Comparison of ENCODE assay signal across 16 mouse cellular contexts in genomic region chr3:99292531-99292931, GRCm38 (mm10). TPM values are rescaled to one million over a fixed set of nuclear protein-coding genes. Genes with fewer than 3 reads are reported as not detected.
DNase-seq lines count a peak whose midpoint lies in the region; ATAC-seq lines count a peak whose summit lies in the region.
"Had no signal": no experiment of that assay in that cellular context is flagged by ENCODE, and none has a peak within 500 bp of the region (broad histone marks: within the 10 kb centered on the region; RNA-seq: fewer than 3 reads in every experiment).

No protein-coding gene starts in this region.

- no peak for DNase-seq in kidney, adult 11 months
- peak; percentile 49 to 67 for DNase-seq in frontal cortex, adult 2 months (ENCODE audit: extremely low spot score in 1 of 2, low spot score in 1 of 2)
- peak; percentile 4 to 12 for DNase-seq in layer of hippocampus, postnatal 10 days (ENCODE audit: low spot score in 2 of 2)
- peak; percentile 25 to 46 for DNase-seq in right cerebral cortex, postnatal 10 days (ENCODE audit: low spot score in 2 of 2)
- DNase-seq in embryo, embryonic 9.5 days (ENCODE audit: extremely low spot score) = no peak
- DNase-seq in adrenal gland, postnatal 4 days (ENCODE audit: low spot score in 2 of 2) = no peak
- no peak for DNase-seq in cerebellum, adult 11 months
- DNase-seq: heart, adult 18-20 months; heart, postnatal 4 days; liver, postnatal 0 days had no signal

- H3K36me3 ChIP-seq in kidney, embryonic 14.5 days (ENCODE audit: control insufficient read depth, insufficient read depth, low read length) = no peaks in the 10 kb centered on the region

- no peak overlapping the region for H3K27ac ChIP-seq in kidney, embryonic 14.5 days (ENCODE audit: low read depth, low read length)
- H3K27ac ChIP-seq: limb, embryonic 12.5 days had no signal

- H3K4me2 ChIP-seq in kidney, embryonic 14.5 days (replicated peaks; ENCODE audit: low read depth, low read length) = no peak overlapping the region
- H3K4me2 ChIP-seq: limb, embryonic 12.5 days had no signal

- no peaks in the 10 kb centered on the region for H3K9me3 ChIP-seq in kidney, embryonic 14.5 days (ENCODE audit: control insufficient read depth, low read length)
- H3K9me3 ChIP-seq: limb, embryonic 12.5 days had no signal

- H3K4me3 ChIP-seq in kidney, embryonic 14.5 days (ENCODE audit: low read length) = no peak overlapping the region
- H3K4me3 ChIP-seq: limb, embryonic 12.5 days had no signal

- H3K27me3 ChIP-seq in kidney, embryonic 14.5 days (ENCODE audit: control insufficient read depth, insufficient read depth, low read length) = no peaks in the 10 kb centered on the region
- H3K27me3 ChIP-seq: limb, embryonic 12.5 days had no signal

- WGBS in kidney, embryonic 14.5 days = 19% methylated on average over 3 of the region's 3 CpGs

- peaks cover 7% of the 10 kb centered on the region; the same call in 1 of the 2 replicates for H3K4me1 ChIP-seq in kidney, embryonic 14.5 days (ENCODE audit: control insufficient read depth, insufficient read depth, low read length)

- peak; percentile 46; the same call in 1 of the 2 replicates for ATAC-seq in kidney, embryonic 14.5 days (ENCODE audit: low FRiP score, low TSS enrichment)
- ATAC-seq: liver, postnatal 0 days had no signal

- no peak overlapping the region for H3K9ac ChIP-seq in kidney, embryonic 14.5 days (ENCODE audit: low read depth, low read length)
- H3K9ac ChIP-seq: limb, embryonic 12.5 days; liver, postnatal 0 days had no signal

RNA-seq across cellular contexts. Expression of gene Tbx15, which starts 52.4 kb away (rescaled TPM):
- 0.09 TPM in 1 of 2 replicates, not detected in the other for polyA plus RNA-seq in kidney, embryonic 14.5 days (2014; fragmentation: Nextera tagmentation; extraction: Ambion mirVana)
- 0.95 and 0.96 TPM in 2 replicates for polyA plus RNA-seq in frontal cortex, adult 2 months (2012; rRNA removed)
- total RNA-seq in layer of hippocampus, postnatal 10 days (2021) = under 1 TPM; 0.80 to 0.91 TPM
- total RNA-seq in adrenal gland, postnatal 4 days (2021) = 1 to 10 TPM; 1.4 to 2.5 TPM
- total RNA-seq: megakaryocyte progenitor cell, adult 5-6 weeks; monocyte, adult 5-6 weeks had no signal
- polyA plus RNA-seq: intestine, embryonic 14.5 days; spleen, adult 2 months had no signal

Comparison
In these comparisons a context has a peak if more than half of its experiments do, and no peak if none do; other contexts are left out.
1. DNase-seq: peak in frontal cortex, adult 2 months (2 of 2), layer of hippocampus, postnatal 10 days (2 of 2) and right cerebral cortex, postnatal 10 days (2 of 2); none in kidney, adult 11 months (single experiment), embryo, embryonic 9.5 days (single experiment), adrenal gland, postnatal 4 days (0 of 2) and cerebellum, adult 11 months (single experiment).